Mouse (Mus musculus) liver, adult 2 months (tissue): ENCODE data around the gene Mus81. TPM values are rescaled to one million over a fixed set of nuclear protein-coding genes. Genes with fewer than 3 reads are reported as not detected.

Source experiments
- DNase-seq: peaks from one replicate; pipeline ENCODE4 v3.0.0-alpha.2; 2011; ENCODE audit warnings: low read depth, low spot score; ENCODE audit errors: extremely low read depth
- H3K27ac ChIP-seq: fragments of 200-500 bp; replicated peaks from 2 replicates; pipeline ENCODE4 v1.5.1; 2012; ENCODE audit warnings: low read depth, mild to moderate bottlenecking, control low read depth, inconsistent platforms, low read length; ENCODE audit not compliant: insufficient read depth
- H3K27me3 ChIP-seq: fragments of 200-500 bp; 2 replicates; pipeline ENCODE4 v1.6.1; 2012; ENCODE audit warnings: mild to moderate bottlenecking, moderate library complexity, low read length, inconsistent platforms; ENCODE audit not compliant: control insufficient read depth, insufficient read depth
- H3K36me3 ChIP-seq: fragments of 200-500 bp; 2 replicates; pipeline ENCODE4 v1.6.1; 2012; ENCODE audit warnings: low read length, inconsistent platforms; ENCODE audit not compliant: control insufficient read depth, insufficient read depth
- H3K4me1 ChIP-seq: fragments of 200-500 bp; 2 replicates; pipeline ENCODE4 v1.6.1; 2011; ENCODE audit warnings: low read length; ENCODE audit not compliant: control insufficient read depth, insufficient read depth
- H3K4me3 ChIP-seq: fragments of 200-500 bp; 2 replicates; pipeline ENCODE4 v1.5.1; 2011; ENCODE audit warnings: low read depth, mild to moderate bottlenecking, control low read depth, low read length, moderate library complexity; ENCODE audit not compliant: insufficient read depth
- H3K79me2 ChIP-seq: fragments of 200-500 bp; 2 replicates; pipeline ENCODE4 v1.6.1; 2012; ENCODE audit warnings: inconsistent platforms, mild to moderate bottlenecking, low read length, moderate library complexity; ENCODE audit not compliant: control insufficient read depth, insufficient read depth
- H3K9ac ChIP-seq: fragments of 200-500 bp; 2 replicates; pipeline ENCODE4 v1.6.1; 2012; ENCODE audit warnings: low read depth, mild to moderate bottlenecking, control low read depth, inconsistent platforms, low read length
- CTCF ChIP-seq: fragments of 200-500 bp; IDR thresholded peaks from 2 replicates; pipeline ENCODE4 v1.5.1; 2011; ENCODE audit warnings: low read depth, low read length, control low read depth
- POLR2A ChIP-seq: fragments of 200-500 bp; IDR thresholded peaks from 2 replicates; pipeline ENCODE4 v1.6.1; 2011; ENCODE audit warnings: low read length, control low read depth; ENCODE audit not compliant: insufficient read depth; ENCODE audit errors: extremely low read depth
- WGBS: fragments of 180-500 bp; shearing (Covaris S2); methylation state at CpG from one replicate; pipeline ENCODE4 v1.1.7; 2018; 5-methylcytosine and 5-hydroxymethylcytosine counted together
- polyA plus RNA-seq: library from polyadenylated mRNA; depleted of rRNA; stranded (reverse); fragments of >200 nt; gene quantifications from 2 replicates; pipeline ENCODE4 v1.2.3, GENCODE M21; 2012
- total RNA-seq: library from RNA; depleted of rRNA; stranded (reverse); fragments of >200 nt; gene quantifications from 2 replicates; pipeline ENCODE4 v1.2.3, GENCODE M21; 2014

Gene Mus81
- total and polyA plus RNA-seq, 2 experiments, result 8.1 to 22.9 TPM

DNA sequence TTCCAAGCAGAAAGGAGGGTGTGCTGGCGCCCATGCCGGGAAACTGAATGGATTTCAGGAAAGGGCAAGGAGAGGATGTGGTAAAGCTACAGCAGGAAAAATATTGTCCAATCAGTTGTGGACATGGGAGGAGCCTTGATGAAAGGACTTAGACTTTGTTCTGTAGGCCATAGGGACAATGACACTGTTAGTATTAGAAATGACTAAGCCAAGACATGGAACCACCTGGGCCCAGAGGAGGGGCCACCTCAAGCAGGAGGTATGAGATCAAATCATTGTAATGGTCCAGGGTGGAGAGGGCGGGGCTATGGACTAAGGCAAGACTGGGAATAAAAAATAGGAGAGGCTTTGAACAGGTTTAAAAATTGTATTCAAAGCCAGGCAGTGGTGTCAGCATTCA, 30.5 kb upstream of the Mus81 start:
- Histone ChIP-seq H3K4me1 (no peaks in the 10 kb centered on the region), H3K36me3 (no peaks in the 10 kb centered on the region), H3K4me3 (no peak overlapping the region), H3K27ac (no peak overlapping the region), H3K27me3 (no peaks in the 10 kb centered on the region), H3K79me2 (no peaks in the 10 kb centered on the region), H3K9ac (no peak overlapping the region)
- peak; percentile 69 for DNase-seq
- WGBS, result 72% methylated on average over 3 of the region's 3 CpGs
- no peak for TF ChIP-seq CTCF
- TF ChIP-seq POLR2A, result no peak

DNA sequence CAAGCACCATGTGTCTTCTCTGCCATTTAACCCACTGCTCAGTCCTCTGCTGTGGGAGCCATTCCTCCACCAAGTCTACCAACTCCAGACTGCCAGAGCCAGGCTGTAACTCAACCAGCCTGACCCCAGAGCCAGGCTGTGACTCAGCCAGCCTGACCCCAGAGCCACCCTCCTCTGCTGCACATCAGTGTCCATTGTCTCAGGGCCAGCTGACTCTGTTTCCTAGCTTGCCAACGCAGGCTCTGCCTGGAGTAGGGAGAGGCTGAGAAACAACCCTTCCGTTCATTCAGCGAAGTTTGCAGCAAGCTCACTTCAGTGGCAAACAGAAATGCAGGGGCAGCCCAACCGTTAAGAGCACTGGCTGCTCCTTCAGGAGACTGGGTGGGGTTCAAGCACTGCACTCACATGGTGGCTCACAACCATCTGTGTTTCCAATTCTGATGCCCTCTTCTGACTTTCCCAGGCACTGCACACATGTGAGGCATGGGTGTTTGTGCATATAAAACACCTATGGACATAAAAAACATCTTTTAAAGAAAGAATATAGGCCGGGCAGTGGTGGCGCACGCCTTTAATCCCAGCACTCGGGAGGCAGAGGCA, 28.8 kb upstream of the Mus81 start:
- Histone ChIP-seq H3K79me2 (no peaks in the 10 kb centered on the region), H3K4me1 (no peaks in the 10 kb centered on the region), H3K9ac (no peak overlapping the region), H3K4me3 (no peak overlapping the region), H3K36me3 (no peaks in the 10 kb centered on the region), H3K27ac (no peak overlapping the region), H3K27me3 (no peaks in the 10 kb centered on the region)
- TF ChIP-seq CTCF (no peak), POLR2A (no peak)
- 93% methylated on average over 8 of the region's 8 CpGs for WGBS
- no peak for DNase-seq

- Histone ChIP-seq H3K4me3 (no peak overlapping the region), H3K4me1 (peaks cover 2% of the 10 kb centered on the region; the same call in 1 of the 2 replicates), H3K79me2 (no peaks in the 10 kb centered on the region), H3K36me3 (no peaks in the 10 kb centered on the region), H3K9ac (no peak overlapping the region), H3K27me3 (no peaks in the 10 kb centered on the region), H3K27ac (no peak overlapping the region)
- 98% methylated on average over 7 of the region's 7 CpGs for WGBS
- TF ChIP-seq POLR2A (no peak), CTCF (no peak)
- no peak for DNase-seq
These were observed 27.9 kb upstream of the Mus81 start for GRCm38 (mm10) chr19:5515840-5516777.

GRCm38 (mm10) chr19:5513005-5513349, 24.8 kb upstream of the Mus81 start:
- TF ChIP-seq CTCF, result no peak
- TF ChIP-seq POLR2A, result no peak
- Histone ChIP-seq H3K4me1 (peaks cover 9% of the 10 kb centered on the region), H3K4me3 (no peak overlapping the region), H3K27ac (no peak overlapping the region), H3K9ac (no peak overlapping the region), H3K27me3 (no peaks in the 10 kb centered on the region), H3K36me3 (no peaks in the 10 kb centered on the region), H3K79me2 (no peaks in the 10 kb centered on the region; the same call in 1 of the 2 replicates)
- WGBS, result 89% methylated on average over 3 of the region's 3 CpGs
- no peak for DNase-seq

GRCm38 (mm10) chr19:5512091-5513004, 24.1 kb upstream of the Mus81 start:
- DNase-seq, result no peak
- H3K27ac ChIP-seq, result no peak overlapping the region
- no peak overlapping the region for H3K4me3 ChIP-seq
- no peak overlapping the region for H3K9ac ChIP-seq
- no peaks in the 10 kb centered on the region for H3K36me3 ChIP-seq
- H3K79me2 ChIP-seq, result no peaks in the 10 kb centered on the region; the same call in 1 of the 2 replicates
- 80% methylated on average over 12 of the region's 12 CpGs for WGBS
- no peak for TF ChIP-seq POLR2A
- no peak for TF ChIP-seq CTCF
- no peaks in the 10 kb centered on the region for H3K27me3 ChIP-seq
- peaks cover 9% of the 10 kb centered on the region for H3K4me1 ChIP-seq
